Mouse (Mus musculus): ENCODE measurements around the gene Rab17. TPM values are rescaled to one million over a fixed set of nuclear protein-coding genes. Genes with fewer than 3 reads are reported as not detected.
A peak's percentile ranks its signal among the peaks of the same experiment; 100 is the strongest.

The Rab17 gene
- polyA plus RNA-seq, 1 experiment: 42.5 TPM

DNA sequence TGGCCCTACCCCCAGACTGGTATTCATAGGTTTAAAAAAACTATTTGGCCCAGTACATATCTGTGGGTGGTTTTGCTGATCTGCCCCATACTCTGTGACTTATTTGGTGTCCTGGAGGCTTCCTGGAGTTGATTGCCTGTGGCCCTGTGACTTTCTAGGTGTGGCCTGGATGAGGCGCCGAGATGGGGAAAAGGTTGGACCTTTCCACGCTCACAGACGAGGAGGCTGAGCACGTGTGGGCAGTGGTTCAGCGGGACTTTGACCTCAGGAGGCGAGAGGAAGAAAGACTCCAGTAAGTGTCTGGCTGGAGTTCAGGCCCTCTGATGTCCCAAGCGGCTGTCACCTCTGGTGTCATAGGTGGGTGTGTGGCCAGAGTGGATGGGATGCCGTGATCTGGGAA, 47.8 kb downstream of the Rab17 start:
- Histone ChIP-seq H3K4me3 (ENCODE audit: low read depth, low read length) (no peak overlapping the region), H3K27me3 (ENCODE audit: control insufficient read depth, insufficient read depth, low read length) (no peaks in the 10 kb centered on the region; the same call in 1 of the 2 replicates), H3K36me3 (ENCODE audit: control insufficient read depth, insufficient read depth, low read length) (0 out of 2 replicates have a peak, but pooled peaks cover 2% of the 10 kb centered on the region), H3K27ac (ENCODE audit: insufficient read depth, low read depth, low read length) (peak overlapping the region; percentile 29), H3K4me1 (ENCODE audit: control insufficient read depth, insufficient read depth, insufficient read length, low read length) (peaks cover 36% of the 10 kb centered on the region)
- 37% methylated on average over 9 of the region's 9 CpGs for WGBS
- TF ChIP-seq CTCF (IDR thresholded peaks at IDR 0.05; ENCODE audit: extremely low read depth, insufficient read length, insufficient replicate concordance, low read depth, low read length) (no peak), POLR2A (IDR thresholded peaks at IDR 0.05; ENCODE audit: low read depth, low read length) (no peak)

DNA sequence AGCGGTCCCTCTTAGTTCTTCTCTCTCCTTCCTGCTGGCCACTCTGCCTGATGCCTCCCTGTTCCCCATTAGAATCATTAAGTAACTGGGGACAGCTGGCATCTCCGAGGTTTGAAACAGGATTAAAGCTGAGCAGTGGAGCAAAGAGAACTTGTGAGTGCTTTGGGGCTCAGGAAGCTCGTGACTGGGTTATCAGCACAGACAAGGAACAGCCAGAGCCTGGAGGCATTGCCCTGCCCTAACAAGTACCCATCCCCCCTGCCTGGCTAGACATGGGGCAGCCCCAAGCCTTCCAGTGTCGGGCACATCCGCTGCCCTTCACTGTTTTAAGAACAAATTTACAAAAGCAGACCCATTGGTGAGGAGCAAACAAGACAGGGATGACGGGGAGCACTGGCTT, 52.0 kb downstream of the Rab17 start:
- TF ChIP-seq CTCF (IDR thresholded peaks at IDR 0.05; ENCODE audit: extremely low read depth, insufficient read length, insufficient replicate concordance, low read depth, low read length) (no peak), POLR2A (IDR thresholded peaks at IDR 0.05; ENCODE audit: low read depth, low read length) (no peak)
- Histone ChIP-seq H3K4me3 (ENCODE audit: low read depth, low read length) (no peak overlapping the region), H3K27ac (ENCODE audit: insufficient read depth, low read depth, low read length) (0 out of 2 replicates have a peak overlapping the region, but pooled peaks have one; percentile 36), H3K36me3 (ENCODE audit: control insufficient read depth, insufficient read depth, low read length) (0 out of 2 replicates have a peak, but pooled peaks cover 2% of the 10 kb centered on the region), H3K27me3 (ENCODE audit: control insufficient read depth, insufficient read depth, low read length) (no peaks in the 10 kb centered on the region), H3K4me1 (ENCODE audit: control insufficient read depth, insufficient read depth, insufficient read length, low read length) (peaks cover 39% of the 10 kb centered on the region)
- WGBS: 42% methylated on average over 6 of the region's 6 CpGs

DNA sequence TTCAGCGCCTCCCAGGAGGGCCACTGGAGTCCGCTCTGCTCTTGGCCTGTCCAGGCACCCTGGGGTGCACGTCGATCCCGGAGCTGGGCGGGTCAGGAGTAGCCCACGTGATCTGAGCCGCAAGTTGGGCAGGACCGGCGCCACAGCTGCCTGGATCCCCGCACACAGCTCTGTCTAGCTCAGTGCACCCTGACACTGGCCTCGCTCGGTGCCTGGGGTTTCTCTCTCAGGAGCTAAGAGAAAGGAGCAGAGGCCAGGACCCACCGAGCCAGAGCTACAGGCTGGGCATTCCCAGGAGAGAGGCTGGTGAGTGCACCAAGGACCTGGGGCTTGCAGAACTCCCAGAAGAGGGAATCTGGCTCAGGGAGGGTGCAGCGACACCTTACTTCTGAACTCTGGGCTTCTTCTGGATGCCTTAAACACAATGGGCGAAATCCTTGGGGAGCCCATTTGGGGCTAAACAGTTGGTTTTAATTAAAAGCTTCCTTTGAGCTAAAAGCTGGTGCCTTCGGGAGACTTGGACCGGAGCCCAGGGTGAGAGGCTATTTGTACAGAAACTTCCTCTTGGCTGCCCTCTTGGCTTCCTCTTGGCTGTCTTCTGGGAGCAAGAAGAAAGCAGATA, 54.4 kb downstream of the Rab17 start, which contains the start of gene Mlph:
TSS of gene Mlph (plus strand) at position 138 of the 622 bp plus-strand sequence.
- no peaks in the 10 kb centered on the region for H3K27me3 ChIP-seq (ENCODE audit: control insufficient read depth, insufficient read depth, low read length)
- H3K36me3 ChIP-seq (ENCODE audit: control insufficient read depth, insufficient read depth, low read length): 0 out of 2 replicates have a peak, but pooled peaks cover under 1% of the 10 kb centered on the region
- H3K27ac ChIP-seq (ENCODE audit: insufficient read depth, low read depth, low read length): peak within 1 kb of the TSS; percentile 75
- TF ChIP-seq CTCF (IDR thresholded peaks at IDR 0.05; ENCODE audit: extremely low read depth, insufficient read length, insufficient replicate concordance, low read depth, low read length) (no peak), POLR2A (IDR thresholded peaks at IDR 0.05; ENCODE audit: low read depth, low read length) (no peak; the same call in 1 of the 2 replicates)
- H3K4me3 ChIP-seq (ENCODE audit: low read depth, low read length): peak within 1 kb of the TSS; percentile 85
- peaks cover 35% of the 10 kb centered on the region for H3K4me1 ChIP-seq (ENCODE audit: control insufficient read depth, insufficient read depth, insufficient read length, low read length)
- 4% methylated on average over 18 of the region's 18 CpGs for WGBS

DNA sequence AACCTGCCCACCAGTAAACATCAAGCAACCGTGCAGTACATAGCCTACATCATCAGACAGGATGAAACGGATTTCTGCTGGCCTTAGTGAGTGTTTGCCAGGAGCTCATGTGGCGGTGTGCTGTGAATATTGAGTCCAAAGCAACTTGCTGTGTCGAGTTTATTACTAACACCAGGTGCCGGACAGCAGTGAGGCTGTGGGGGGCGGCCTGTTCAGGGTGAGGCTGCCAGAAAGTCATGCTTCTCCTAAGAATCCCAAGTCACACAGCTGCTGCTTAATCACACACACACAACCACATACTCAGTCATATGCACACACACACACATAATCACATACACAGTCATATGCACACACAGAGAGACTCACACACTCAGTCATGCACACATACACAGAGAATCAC, 56.2 kb downstream of the Rab17 start:
- no peak overlapping the region for H3K4me3 ChIP-seq (ENCODE audit: low read depth, low read length)
- H3K4me1 ChIP-seq (ENCODE audit: control insufficient read depth, insufficient read depth, insufficient read length, low read length): peaks cover 42% of the 10 kb centered on the region
- no peaks in the 10 kb centered on the region for H3K27me3 ChIP-seq (ENCODE audit: control insufficient read depth, insufficient read depth, low read length)
- H3K36me3 ChIP-seq (ENCODE audit: control insufficient read depth, insufficient read depth, low read length): no peaks in the 10 kb centered on the region
- WGBS: 80% methylated on average over 6 of the region's 6 CpGs
- no peak overlapping the region for H3K27ac ChIP-seq (ENCODE audit: insufficient read depth, low read depth, low read length)
- TF ChIP-seq POLR2A (IDR thresholded peaks at IDR 0.05; ENCODE audit: low read depth, low read length) (no peak), CTCF (IDR thresholded peaks at IDR 0.05; ENCODE audit: extremely low read depth, insufficient read length, insufficient replicate concordance, low read depth, low read length) (no peak)

DNA sequence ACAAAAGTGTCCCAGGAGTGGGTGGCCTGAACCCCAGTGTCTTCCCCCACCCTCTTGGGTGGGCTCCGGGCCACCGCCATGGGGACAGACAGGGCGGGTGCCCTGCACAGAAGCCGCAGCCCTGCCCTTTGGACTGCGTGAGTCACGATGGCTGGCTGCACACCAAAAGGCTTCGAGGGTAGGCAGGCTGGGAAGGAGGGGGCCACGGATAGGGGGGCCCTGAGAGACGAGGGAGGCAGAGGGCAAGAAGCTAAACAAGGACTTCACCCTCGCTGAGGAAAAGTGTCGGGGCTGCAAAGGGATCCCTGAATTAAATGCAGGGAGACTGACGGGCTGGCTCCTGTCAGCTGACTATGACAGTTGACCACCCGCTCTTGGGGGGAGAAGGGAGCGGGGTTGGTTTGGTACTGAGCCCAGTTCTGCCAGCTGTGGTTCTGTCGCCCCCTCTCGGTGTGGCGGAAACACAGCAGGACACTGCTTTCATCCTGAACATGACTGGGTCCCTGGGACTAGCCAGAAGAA, 59.8 kb downstream of the Rab17 start:
- Histone ChIP-seq H3K36me3 (ENCODE audit: control insufficient read depth, insufficient read depth, low read length) (no peaks in the 10 kb centered on the region), H3K4me3 (ENCODE audit: low read depth, low read length) (peak overlapping the region; percentile 48), H3K4me1 (ENCODE audit: control insufficient read depth, insufficient read depth, insufficient read length, low read length) (peaks cover 18% of the 10 kb centered on the region), H3K27me3 (ENCODE audit: control insufficient read depth, insufficient read depth, low read length) (no peaks in the 10 kb centered on the region), H3K27ac (ENCODE audit: insufficient read depth, low read depth, low read length) (peak overlapping the region; percentile 10; the same call in 1 of the 2 replicates)
- 10% methylated on average over 17 of the region's 17 CpGs for WGBS
- TF ChIP-seq CTCF (IDR thresholded peaks at IDR 0.05; ENCODE audit: extremely low read depth, insufficient read length, insufficient replicate concordance, low read depth, low read length): peak; percentile 53; the same call in 1 of the 2 replicates
- no peak for TF ChIP-seq POLR2A (IDR thresholded peaks at IDR 0.05; ENCODE audit: low read depth, low read length)

DNA sequence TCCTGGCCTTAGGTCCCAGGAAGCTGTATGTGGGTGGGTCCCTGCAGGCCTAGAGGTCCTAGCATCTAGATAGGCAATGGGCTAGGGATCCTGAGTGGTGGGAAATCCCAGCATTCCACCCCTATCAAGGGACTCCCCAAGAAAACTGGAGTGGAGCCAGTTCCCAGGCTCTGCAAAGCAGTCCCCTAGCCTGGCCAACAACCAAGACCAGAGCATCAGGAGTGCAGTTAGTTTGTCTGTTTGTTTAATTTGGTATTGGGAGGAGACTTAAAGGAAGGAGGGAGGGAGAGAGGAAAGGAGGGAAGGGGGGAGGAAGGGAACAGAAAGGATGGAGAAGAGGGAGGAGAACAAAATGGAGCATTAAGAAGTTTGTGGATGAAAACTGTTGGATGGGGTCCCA, 60.3 kb downstream of the Rab17 start:
- Histone ChIP-seq H3K36me3 (ENCODE audit: control insufficient read depth, insufficient read depth, low read length) (no peaks in the 10 kb centered on the region), H3K27me3 (ENCODE audit: control insufficient read depth, insufficient read depth, low read length) (no peaks in the 10 kb centered on the region), H3K27ac (ENCODE audit: insufficient read depth, low read depth, low read length) (no peak overlapping the region), H3K4me1 (ENCODE audit: control insufficient read depth, insufficient read depth, insufficient read length, low read length) (peaks cover 16% of the 10 kb centered on the region), H3K4me3 (ENCODE audit: low read depth, low read length) (no peak overlapping the region)
- no peak for TF ChIP-seq POLR2A (IDR thresholded peaks at IDR 0.05; ENCODE audit: low read depth, low read length)
- no peak for TF ChIP-seq CTCF (IDR thresholded peaks at IDR 0.05; ENCODE audit: extremely low read depth, insufficient read length, insufficient replicate concordance, low read depth, low read length)

Other genes with a start within 250 kb of the Rab17 start
- gene Col6a3, start 125.7 kb downstream of the Rab17 start, polyA plus RNA-seq (2012; rRNA removed): 11.5 and 19.2 TPM in 2 replicates
- gene Mlph, start 54.6 kb downstream of the Rab17 start, polyA plus RNA-seq (2012; rRNA removed): 17.6 and 25.8 TPM in 2 replicates
- gene Prlh, start 16.6 kb downstream of the Rab17 start, polyA plus RNA-seq (2012; rRNA removed): not detected in 2 replicates
- gene Lrrfip1, start 29.1 kb upstream of the Rab17 start, polyA plus RNA-seq (2012; rRNA removed): 6.3 and 9.5 TPM in 2 replicates
- gene Rbm44, start 175.4 kb upstream of the Rab17 start, polyA plus RNA-seq (2012; rRNA removed): not detected in 2 replicates
- gene Ramp1, start 210.2 kb upstream of the Rab17 start, polyA plus RNA-seq (2012; rRNA removed): 12.1 and 23.5 TPM in 2 replicates

Measured in small intestine, adult 2 months (tissue).